Mouse (Mus musculus): Measurements from ENCODE around the gene Nrn1l.

GRCm38 (mm10) chr8:105860143-105860981 is 33.0 kb upstream of the Nrn1l start, which contains the start of gene Nutf2:
- TF ChIP-seq GATA1 (IDR thresholded peaks at IDR 0.05; ENCODE audit: borderline replicate concordance, low read length) (no peak), FLI1 (IDR thresholded peaks at IDR 0.05; ENCODE audit: low read length) (no peak; the same call in 1 of the 2 replicates)
